Mouse (Mus musculus) testis, postnatal 14 days (tissue): ENCODE measurements around the gene Exoc4.

Experiments used
- DNase-seq: peaks from one replicate; pipeline ENCODE4 v3.0.0; 2021; ENCODE audit warnings: low spot score

Gene Exoc4

GRCm38 (mm10) chr6:33631133-33631532 is 382.2 kb downstream of the Exoc4 start:
- DNase-seq = no peak

- no peak for DNase-seq
These were observed 388.3 kb downstream of the Exoc4 start for GRCm38 (mm10) chr6:33637192-33637591.

- DNase-seq = no peak
These were observed 433.1 kb downstream of the Exoc4 start for GRCm38 (mm10) chr6:33681778-33682640.

- no peak for DNase-seq
These were observed 434.6 kb downstream of the Exoc4 start for GRCm38 (mm10) chr6:33683533-33683932.

GRCm38 (mm10) chr6:33685321-33685720 is 436.4 kb downstream of the Exoc4 start:
- peak; percentile 19 for DNase-seq

- DNase-seq = no peak
These were observed 441.7 kb downstream of the Exoc4 start for GRCm38 (mm10) chr6:33690601-33691000.

- DNase-seq = no peak
These were observed 448.1 kb downstream of the Exoc4 start for GRCm38 (mm10) chr6:33696976-33697375.

- DNase-seq = no peak
These were observed 460.0 kb downstream of the Exoc4 start for GRCm38 (mm10) chr6:33708907-33709306.

GRCm38 (mm10) chr6:33709340-33709739 is 460.5 kb downstream of the Exoc4 start:
- no peak for DNase-seq

- DNase-seq = no peak
These were observed 462.9 kb downstream of the Exoc4 start for GRCm38 (mm10) chr6:33711742-33712141.

- DNase-seq = no peak
These were observed 463.7 kb downstream of the Exoc4 start for GRCm38 (mm10) chr6:33712540-33713118.

- no peak for DNase-seq
These were observed 467.5 kb downstream of the Exoc4 start for GRCm38 (mm10) chr6:33716254-33716965.

- no peak for DNase-seq
These were observed 472.3 kb downstream of the Exoc4 start for GRCm38 (mm10) chr6:33721166-33721565.

- DNase-seq = no peak
These were observed 473.9 kb downstream of the Exoc4 start for GRCm38 (mm10) chr6:33722811-33723210.

- DNase-seq = no peak
These were observed 475.7 kb downstream of the Exoc4 start for GRCm38 (mm10) chr6:33724596-33724995.

- no peak for DNase-seq
These were observed 478.4 kb downstream of the Exoc4 start for GRCm38 (mm10) chr6:33727271-33727670.

GRCm38 (mm10) chr6:33732214-33732613 is 483.3 kb downstream of the Exoc4 start:
- no peak for DNase-seq

GRCm38 (mm10) chr6:33733602-33734001 is 484.7 kb downstream of the Exoc4 start:
- no peak for DNase-seq

GRCm38 (mm10) chr6:33734032-33734431 is 485.1 kb downstream of the Exoc4 start:
- no peak for DNase-seq

GRCm38 (mm10) chr6:33738857-33739291 is 490.0 kb downstream of the Exoc4 start:
- DNase-seq = no peak

- DNase-seq = no peak
These were observed 490.4 kb downstream of the Exoc4 start for GRCm38 (mm10) chr6:33739304-33739703.

GRCm38 (mm10) chr6:33755976-33756375 is 507.1 kb downstream of the Exoc4 start:
- DNase-seq = no peak

GRCm38 (mm10) chr6:33761557-33761956 is 512.7 kb downstream of the Exoc4 start:
- no peak for DNase-seq
